Mouse (Mus musculus) urinary bladder, postnatal 25 days (tissue): ENCODE data around the gene Catsperz.

ENCODE experiments used
- DNase-seq: peaks from one replicate; pipeline ENCODE4 v3.0.0; 2022; ENCODE audit warnings: low spot score

The Catsperz gene

GRCm38 (mm10) chr19:6943709-6944108 is 18.5 kb upstream of the Catsperz start:
- DNase-seq: no peak

- DNase-seq: no peak
Measured at GRCm38 (mm10) chr19:6942764-6943163, 17.6 kb upstream of the Catsperz start.

DNA sequence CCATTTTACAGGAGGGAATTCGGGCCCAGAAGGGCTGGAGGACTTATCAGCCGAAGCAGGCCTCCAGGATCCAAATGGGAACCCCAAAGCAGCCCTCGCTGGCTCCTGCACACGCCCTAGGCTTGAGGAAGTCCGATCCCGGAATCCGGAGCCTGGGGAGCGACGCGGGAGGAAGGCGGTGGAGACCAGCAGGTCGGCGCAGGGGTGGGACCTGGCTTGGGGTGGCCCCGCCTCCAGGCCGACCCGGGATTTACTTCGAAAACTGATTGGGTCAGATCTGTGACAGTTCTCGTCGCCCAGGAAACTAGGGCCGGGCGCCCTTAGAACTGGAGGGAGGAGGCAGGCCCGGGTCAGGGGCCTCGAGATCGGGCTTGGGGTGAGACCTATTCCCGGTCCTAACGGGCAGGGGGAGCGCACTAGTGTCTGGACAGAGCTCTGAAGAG is 17.1 kb upstream of the Catsperz start, which contains the start of gene Gpr137:
TSS of gene Gpr137 (minus strand) at position 232 of the 443 bp plus-strand sequence.
- peak; percentile 87 for DNase-seq

GRCm38 (mm10) chr19:6941372-6942248 is 16.4 kb upstream of the Catsperz start, which contains the start of gene Bad:
Bad (plus strand) TSS chr19:6941861.
- DNase-seq: peak; percentile 97

GRCm38 (mm10) chr19:6940396-6941351 is 15.5 kb upstream of the Catsperz start:
- DNase-seq: no peak

GRCm38 (mm10) chr19:6939106-6940002 is 14.2 kb upstream of the Catsperz start:
- DNase-seq: no peak

DNA sequence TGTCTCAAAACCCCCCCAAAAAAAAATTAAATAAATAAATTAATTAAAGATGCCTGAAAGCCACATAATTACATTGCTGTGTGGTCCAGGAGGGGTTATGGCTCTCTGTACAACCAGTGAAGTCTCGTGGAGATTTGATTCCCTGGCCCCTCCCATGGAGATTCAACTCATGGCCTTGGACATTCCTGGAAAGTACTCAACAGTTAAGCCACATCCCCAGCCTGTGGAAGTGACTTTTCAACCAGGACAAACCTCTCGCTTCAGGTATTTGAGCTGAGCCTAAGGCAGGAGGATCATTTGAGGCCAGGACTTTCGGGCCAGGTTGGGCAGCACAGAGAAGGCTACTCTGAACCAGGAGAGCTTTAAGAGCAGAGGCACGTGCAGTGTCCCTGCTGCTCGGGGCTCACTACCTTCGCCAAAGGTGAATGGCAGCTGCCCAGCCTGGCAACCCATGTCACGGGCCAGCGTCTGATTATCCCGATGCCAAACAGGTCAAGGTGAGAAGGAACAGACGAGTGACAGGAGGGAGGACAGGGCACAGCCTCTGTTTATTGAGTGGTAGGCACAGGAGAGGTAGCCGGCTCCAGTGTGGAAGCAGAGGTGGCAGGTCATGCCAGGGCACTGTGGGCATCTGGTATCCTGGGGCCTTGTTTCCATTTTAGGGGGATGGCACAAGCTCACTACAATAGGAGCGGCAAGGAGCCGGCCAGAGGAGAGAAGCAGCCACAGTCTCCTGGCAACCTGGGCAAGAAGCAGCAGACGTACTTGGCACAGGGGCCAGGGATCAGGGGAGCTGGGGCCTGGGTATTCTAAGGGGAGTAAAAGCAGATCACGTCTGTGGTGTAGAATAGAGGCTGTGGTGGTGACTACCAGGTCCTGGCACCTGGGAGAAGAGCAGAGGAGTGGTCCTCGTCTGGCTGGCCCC is 12.6 kb upstream of the Catsperz start:
- no peak for DNase-seq

DNA sequence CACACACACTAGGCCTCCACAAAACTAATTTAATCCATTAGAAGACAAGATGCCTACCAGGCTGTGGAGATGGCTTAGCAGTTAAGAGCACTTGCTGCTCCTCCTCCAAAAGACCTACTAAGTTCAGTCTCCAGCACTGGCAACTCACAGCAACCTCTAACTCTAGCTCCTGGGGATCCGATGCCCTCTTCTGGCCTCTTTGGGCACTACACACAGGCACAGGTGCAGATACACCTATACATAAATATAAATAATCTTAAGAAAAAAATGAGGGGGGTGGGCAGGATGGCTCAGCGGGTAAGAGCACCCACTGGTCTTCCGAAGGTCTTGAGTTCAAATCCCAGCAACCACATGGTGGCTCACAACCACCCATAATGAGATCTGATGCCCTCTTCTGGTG is 11.1 kb upstream of the Catsperz start:
- no peak for DNase-seq

DNA sequence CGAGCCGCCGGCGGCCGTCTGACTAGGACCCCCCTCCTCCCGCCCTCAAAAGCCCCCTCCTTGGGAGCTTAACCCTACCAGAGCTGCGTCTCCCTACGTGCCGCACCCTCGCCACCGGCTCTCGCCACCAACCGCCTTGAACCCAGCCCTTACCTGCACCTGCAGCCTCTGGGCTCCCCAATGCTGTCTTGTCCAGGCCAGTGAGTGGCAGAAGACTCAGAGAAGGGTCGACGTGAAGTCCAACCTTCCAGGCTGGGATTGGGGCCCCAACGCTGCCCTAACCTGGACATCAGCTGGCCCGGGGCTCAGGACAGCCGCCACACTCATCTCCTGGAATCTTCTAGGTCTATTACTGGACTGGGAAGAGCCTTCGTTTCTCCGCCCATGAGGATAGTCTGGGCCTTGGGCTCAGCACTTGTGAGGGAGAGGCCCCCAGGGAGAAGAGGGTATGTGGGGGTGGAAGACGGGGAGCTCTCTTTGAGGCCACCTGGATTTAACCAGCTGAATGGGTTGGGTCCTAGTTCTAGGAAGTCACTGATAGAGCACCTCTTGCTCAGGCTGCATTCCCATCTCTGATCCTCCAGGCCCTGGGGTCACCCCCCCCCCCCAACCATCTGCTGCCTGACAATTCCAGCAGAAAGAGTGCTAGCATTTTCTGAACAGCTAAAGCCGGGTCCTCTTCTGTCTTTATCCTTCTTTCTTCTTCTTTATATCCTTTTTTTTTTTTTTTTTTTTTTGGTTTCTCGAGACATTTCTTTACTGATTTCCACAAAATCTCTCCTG is 9.2 kb upstream of the Catsperz start, which contains the start of gene Kcnk4:
TSS of gene Kcnk4 (minus strand) at position 321 of the 783 bp plus-strand sequence.
- no peak for DNase-seq

DNA sequence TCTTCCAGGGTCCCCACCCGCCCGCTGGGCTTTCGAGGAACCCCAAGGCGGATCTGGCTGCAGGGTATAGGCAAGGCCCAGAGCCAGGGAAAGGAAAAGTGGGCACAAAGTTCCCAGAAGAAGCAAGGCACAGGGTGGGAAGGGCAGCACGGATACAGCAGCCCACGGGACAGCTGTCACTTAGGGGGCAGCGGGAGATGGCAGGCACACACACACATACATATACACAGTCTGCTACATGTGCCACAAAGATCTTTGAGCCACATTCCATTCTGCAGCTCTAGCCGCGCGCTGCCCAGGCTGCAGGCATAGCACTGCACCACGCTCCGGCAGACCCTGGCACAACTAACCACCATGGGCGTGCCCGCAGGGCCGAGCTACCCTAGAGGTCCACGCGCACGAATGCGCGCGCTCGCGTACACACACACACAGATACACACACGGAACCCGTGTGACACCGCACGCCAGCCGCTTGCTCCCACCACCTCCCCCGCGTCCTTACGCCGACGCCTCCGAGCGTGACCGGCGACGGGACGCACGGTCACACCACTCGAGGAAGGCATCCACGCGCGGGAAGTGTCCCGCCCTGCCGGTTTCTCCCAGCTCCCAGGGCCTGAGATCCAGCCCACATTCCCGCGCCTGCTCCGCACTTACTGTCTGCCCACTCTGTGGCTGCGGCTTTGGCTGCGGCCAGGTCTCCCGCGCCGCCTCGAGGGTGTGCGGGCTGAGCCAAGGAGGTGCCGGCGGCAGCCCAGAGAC is 8.4 kb upstream of the Catsperz start:
- DNase-seq: no peak

- no peak for DNase-seq
Measured at GRCm38 (mm10) chr19:6933102-6933435, 7.9 kb upstream of the Catsperz start.

DNA sequence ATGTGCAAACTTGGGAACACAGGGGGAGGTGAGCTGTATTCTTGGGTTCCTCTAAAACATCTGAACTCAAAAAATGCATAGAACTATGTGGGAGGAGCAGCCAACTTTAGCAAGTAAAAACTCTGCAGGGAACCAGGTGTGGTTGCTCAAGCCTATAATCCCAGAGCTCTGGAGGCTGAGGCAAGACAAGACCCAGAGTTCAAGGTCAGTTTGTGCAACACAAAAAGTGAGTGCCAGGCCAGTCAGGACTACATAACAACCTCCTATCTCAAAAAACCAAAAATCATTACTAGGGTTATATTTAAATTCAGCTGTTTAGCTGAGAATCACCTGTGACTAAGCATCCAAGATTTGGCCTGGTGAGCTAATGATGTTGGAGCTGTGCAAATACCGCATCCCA is 6.8 kb upstream of the Catsperz start:
- no peak for DNase-seq

- DNase-seq: no peak
Measured at GRCm38 (mm10) chr19:6931002-6931401, 5.8 kb upstream of the Catsperz start.

DNA sequence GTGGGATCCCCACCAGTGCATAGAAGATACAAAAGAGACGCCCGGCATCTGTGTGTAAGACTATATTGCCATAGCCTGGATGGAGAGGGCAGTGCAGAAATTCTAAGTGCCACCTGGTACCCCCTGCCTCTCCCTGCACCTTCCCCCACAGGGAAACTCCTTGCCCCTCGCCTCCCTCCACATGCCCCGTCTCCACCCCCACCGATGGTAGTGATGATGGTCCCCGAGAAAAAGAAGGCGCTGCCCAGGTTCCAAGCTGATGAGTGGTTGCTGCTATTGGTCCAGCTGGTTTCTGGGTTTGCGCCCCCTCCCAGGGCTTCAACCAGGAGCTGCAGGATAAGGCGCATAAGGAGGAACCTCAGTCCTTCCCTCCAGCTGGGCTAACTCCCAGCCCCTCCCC is 2.9 kb upstream of the Catsperz start:
- no peak for DNase-seq

DNA sequence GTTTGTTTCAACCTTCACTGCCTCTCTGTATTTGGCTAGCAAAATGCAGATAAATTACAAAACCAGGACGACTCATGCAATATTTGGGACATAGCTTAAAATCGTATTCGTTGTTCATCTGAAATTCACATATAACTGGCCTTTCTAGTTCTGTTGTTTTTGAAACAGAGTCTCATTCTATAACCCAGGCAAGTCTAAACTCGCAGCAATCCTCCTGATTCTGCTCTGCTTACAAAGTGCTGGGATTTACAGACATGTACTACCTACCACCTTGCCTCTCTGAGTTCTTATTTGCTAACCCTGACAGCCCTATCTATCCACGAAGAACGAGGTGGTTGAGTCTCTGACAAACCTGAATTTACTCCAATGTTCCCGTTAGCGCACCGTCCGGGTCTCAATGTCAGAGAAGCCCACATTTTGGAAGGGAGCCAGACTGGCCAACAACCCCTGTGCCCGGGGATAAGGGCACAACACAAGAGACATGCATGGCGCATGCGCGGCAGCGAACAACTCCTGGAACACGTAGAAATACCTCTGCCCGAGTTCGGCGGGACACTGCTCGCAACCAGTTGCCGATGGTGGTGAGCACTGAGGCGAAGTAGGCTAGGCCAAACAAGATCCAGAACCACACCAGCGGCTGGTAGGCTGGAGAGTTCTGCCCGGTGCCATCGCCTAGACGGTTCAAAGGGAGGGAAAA is 1.5 kb upstream of the Catsperz start:
- DNase-seq: peak; percentile 65

GRCm38 (mm10) chr19:6925611-6926329 is 590 bp upstream of the Catsperz start:
- DNase-seq: no peak

GRCm38 (mm10) chr19:6924461-6925306 is 496 bp downstream of the Catsperz start:
- peak; percentile 91 for DNase-seq
